Mouse (Mus musculus) cerebellum, adult 9-10 months (tissue): ENCODE measurements around the gene Hoxa9.
A peak's percentile ranks its signal among the peaks of the same experiment; 100 is the strongest.

Source experiments
- DNase-seq: peaks from one replicate; pipeline ENCODE4 v3.0.0; 2022

Hoxa9 gene

GRCm38 (mm10) chr6:52227470-52228222, 3.2 kb downstream of the Hoxa9 start:
- no peak for DNase-seq

- no peak for DNase-seq
Observed at GRCm38 (mm10) chr6:52226569-52227257, 4.2 kb downstream of the Hoxa9 start.

- DNase-seq, result no peak
Observed at GRCm38 (mm10) chr6:52225612-52226568, 5.0 kb downstream of the Hoxa9 start.

GRCm38 (mm10) chr6:52224895-52225611, 5.8 kb downstream of the Hoxa9 start:
- no peak for DNase-seq

- DNase-seq, result no peak
Observed at GRCm38 (mm10) chr6:52223939-52224760, 6.7 kb downstream of the Hoxa9 start.

- DNase-seq, result no peak
Observed at GRCm38 (mm10) chr6:52222729-52223128, 8.2 kb downstream of the Hoxa9 start.

GRCm38 (mm10) chr6:52221993-52222685, 8.8 kb downstream of the Hoxa9 start:
- no peak for DNase-seq

GRCm38 (mm10) chr6:52221337-52221992, 9.4 kb downstream of the Hoxa9 start, which contains the start of gene Hoxa7:
Gene Hoxa7 (minus strand): TSS chr6:52221854.
- DNase-seq, result peak; percentile 72

GRCm38 (mm10) chr6:52220865-52221310, 10.0 kb downstream of the Hoxa9 start:
- no peak for DNase-seq

GRCm38 (mm10) chr6:52220003-52220864, 10.7 kb downstream of the Hoxa9 start:
- no peak for DNase-seq

GRCm38 (mm10) chr6:52219234-52219942, 11.5 kb downstream of the Hoxa9 start:
- no peak for DNase-seq

- no peak for DNase-seq
Observed at GRCm38 (mm10) chr6:52218643-52219215, 12.2 kb downstream of the Hoxa9 start.

- DNase-seq, result no peak
Observed at GRCm38 (mm10) chr6:52217895-52218642, 12.8 kb downstream of the Hoxa9 start.

- no peak for DNase-seq
Observed at GRCm38 (mm10) chr6:52217459-52217768, 13.5 kb downstream of the Hoxa9 start.

GRCm38 (mm10) chr6:52216691-52217458, 14.0 kb downstream of the Hoxa9 start:
- no peak for DNase-seq

GRCm38 (mm10) chr6:52215771-52216535, 14.9 kb downstream of the Hoxa9 start:
- DNase-seq, result no peak
